11 mouse cellular contexts compared by ENCODE assay signal in genomic region chr17:46457791-46458190, GRCm38 (mm10). TPM values are rescaled to one million over a fixed set of nuclear protein-coding genes. Genes with fewer than 3 reads are reported as not detected.
DNase-seq lines count a peak whose midpoint lies in the region; ATAC-seq lines count a peak whose summit lies in the region.
"Had no signal": no experiment of that assay in that cellular context is flagged by ENCODE, and none has a peak within 500 bp of the region (broad histone marks: within the 10 kb centered on the region; RNA-seq: fewer than 3 reads in every experiment).

No protein-coding gene starts in this region.

- H3K27ac ChIP-seq in liver, embryonic 12.5 days, result no peak overlapping the region
- no peak overlapping the region for H3K27ac ChIP-seq in intestine, embryonic 15.5 days
- H3K27ac ChIP-seq: neural tube, embryonic 13.5 days had no signal

- no peak overlapping the region for H3K4me3 ChIP-seq in liver, embryonic 12.5 days
- no peak overlapping the region for H3K4me3 ChIP-seq in intestine, embryonic 15.5 days (replicated peaks)
- H3K4me3 ChIP-seq: neural tube, embryonic 13.5 days had no signal

- peaks cover 22% of the 10 kb centered on the region for H3K4me1 ChIP-seq in liver, embryonic 12.5 days
- H3K4me1 ChIP-seq in intestine, embryonic 15.5 days (replicated peaks), result peaks cover 42% of the 10 kb centered on the region

- 4% methylated on average over 10 of the region's 10 CpGs for WGBS in liver, embryonic 12.5 days (ENCODE audit: insufficient replicate concordance)
- 12% methylated on average over 10 of the region's 10 CpGs for WGBS in intestine, embryonic 15.5 days

- H3K4me2 ChIP-seq in liver, embryonic 12.5 days, result no peak overlapping the region
- no peak overlapping the region for H3K4me2 ChIP-seq in intestine, embryonic 15.5 days (replicated peaks)
- H3K4me2 ChIP-seq: neural tube, embryonic 13.5 days had no signal

- H3K27me3 ChIP-seq in liver, embryonic 12.5 days (replicated peaks), result peaks cover 98% of the 10 kb centered on the region
- H3K27me3 ChIP-seq in intestine, embryonic 15.5 days (replicated peaks), result peaks cover 80% of the 10 kb centered on the region

- no peaks in the 10 kb centered on the region for H3K9me3 ChIP-seq in liver, embryonic 12.5 days (replicated peaks)
- H3K9me3 ChIP-seq in intestine, embryonic 15.5 days, result no peaks in the 10 kb centered on the region
- H3K9me3 ChIP-seq: neural tube, embryonic 13.5 days had no signal

- ATAC-seq in liver, embryonic 12.5 days, result no peak
- ATAC-seq in intestine, embryonic 15.5 days, result peak; percentile 52; the same call in 1 of the 2 replicates

- H3K36me3 ChIP-seq in liver, embryonic 12.5 days, result no peaks in the 10 kb centered on the region
- H3K36me3 ChIP-seq in intestine, embryonic 15.5 days, result no peaks in the 10 kb centered on the region

- DNase-seq in adrenal gland, adult (ENCODE audit: inconsistent age in 2 of 2, low spot score in 1 of 2), result peak; percentile 52 to 82
- DNase-seq in adrenal gland, postnatal 4 days (ENCODE audit: low spot score in 2 of 2), result no peak
- peak; percentile 61 for DNase-seq in liver
- DNase-seq in c-Kit-negative CD71-positive TER-119-positive erythroid progenitor cells, embryonic 14.5 days (ENCODE audit: low read depth, low spot score), result peak; percentile 5
- peak; percentile 21 to 39 for DNase-seq in natural killer cell, adult 2 months (ENCODE audit: low spot score in 2 of 2)
- no peak for DNase-seq in frontal cortex, postnatal 14 days (ENCODE audit: low spot score in 2 of 2)

- H3K9ac ChIP-seq in liver, embryonic 12.5 days, result no peak overlapping the region
- no peak overlapping the region for H3K9ac ChIP-seq in intestine, embryonic 15.5 days
- H3K9ac ChIP-seq: neural tube, embryonic 13.5 days had no signal

RNA-seq across cellular contexts. Expression of gene Slc22a7, which starts 19.5 kb away (rescaled TPM):
- 1 to 10 TPM in 1 of 2 experiments, under 1 TPM in 1; 0.14 to 4.0 TPM for total RNA-seq in adrenal gland, postnatal 4 days (2021)
- not detected in 2 replicates for polyA plus RNA-seq in liver, embryonic 12.5 days (2016; fragmentation: Nextera tagmentation; extraction: Ambion mirVana)
- polyA plus RNA-seq in intestine, embryonic 15.5 days (2015; fragmentation: Nextera tagmentation; extraction: Ambion mirVana), result not detected in 2 replicates
- total RNA-seq: hematopoietic stem cell, adult 5-6 weeks had no signal
- polyA plus RNA-seq: C2C12; neural tube, embryonic 13.5 days had no signal

RNA-seq across cellular contexts. Expression of gene Crip3, which starts 29.1 kb away (rescaled TPM):
- 1 to 10 TPM; 1.6 to 2.0 TPM for total RNA-seq in adrenal gland, postnatal 4 days (2021)
- polyA plus RNA-seq in liver, embryonic 12.5 days (2016; fragmentation: Nextera tagmentation; extraction: Ambion mirVana), result 0.25 TPM in 1 of 2 replicates, not detected in the other
- 0.92 TPM in 1 of 2 replicates, not detected in the other for polyA plus RNA-seq in intestine, embryonic 15.5 days (2015; fragmentation: Nextera tagmentation; extraction: Ambion mirVana)
- total RNA-seq: hematopoietic stem cell, adult 5-6 weeks had no signal
- polyA plus RNA-seq: C2C12 had no signal

RNA-seq across cellular contexts. Expression of gene Ttbk1, which starts 29.7 kb away (rescaled TPM):
- 1 to 10 TPM; 2.4 to 3.7 TPM for total RNA-seq in adrenal gland, postnatal 4 days (2021)
- 0.02 and 0.11 TPM in 2 replicates for polyA plus RNA-seq in liver, embryonic 12.5 days (2016; fragmentation: Nextera tagmentation; extraction: Ambion mirVana)
- polyA plus RNA-seq in intestine, embryonic 15.5 days (2015; fragmentation: Nextera tagmentation; extraction: Ambion mirVana), result 0.24 and 0.26 TPM in 2 replicates

RNA-seq across cellular contexts. Expression of gene Dnph1, which starts 38.7 kb away (rescaled TPM):
- total RNA-seq in adrenal gland, postnatal 4 days (2021), result 1 to 10 TPM; 9.2 to 9.3 TPM
- polyA plus RNA-seq in liver, embryonic 12.5 days (2016; fragmentation: Nextera tagmentation; extraction: Ambion mirVana), result 38.5 and 39.3 TPM in 2 replicates
- polyA plus RNA-seq in intestine, embryonic 15.5 days (2015; fragmentation: Nextera tagmentation; extraction: Ambion mirVana), result 48.7 and 48.9 TPM in 2 replicates

Comparison
In these comparisons a context has a peak if more than half of its experiments do, and no peak if none do; other contexts are left out.
1. DNase-seq: peak in adrenal gland, adult (2 of 2), liver (single experiment), c-Kit-negative CD71-positive TER-119-positive erythroid progenitor cells, embryonic 14.5 days (single experiment) and natural killer cell, adult 2 months (2 of 2); none in adrenal gland, postnatal 4 days (0 of 2) and frontal cortex, postnatal 14 days (0 of 2).